Comparison of ENCODE assay signal across 8 mouse cellular contexts in genomic region chr19:45047417-45047934, GRCm38 (mm10). TPM values are rescaled to one million over a fixed set of nuclear protein-coding genes. Genes with fewer than 3 reads are reported as not detected.
DNase-seq lines count a peak whose midpoint lies in the region; ATAC-seq and TF ChIP-seq lines count a peak whose summit lies in the region.

Gene Sfxn3 (plus strand): TSS chr19:45047503.

- peak within 1 kb of the TSS; percentile 78 for H3K4me2 ChIP-seq in intestine, postnatal 0 days (replicated peaks; ENCODE audit: low read depth)

- peak within 1 kb of the TSS; percentile 62 for H3K4me3 ChIP-seq in embryonic facial prominence, embryonic 10.5 days
- peak within 1 kb of the TSS; percentile 37 for H3K4me3 ChIP-seq in intestine, postnatal 0 days (ENCODE audit: low read depth, low read length)
- peak within 1 kb of the TSS; percentile 66 for H3K4me3 ChIP-seq in midbrain, embryonic 10.5 days

- no peaks in the 10 kb centered on the region for H3K9me3 ChIP-seq in embryonic facial prominence, embryonic 10.5 days
- no peaks in the 10 kb centered on the region for H3K9me3 ChIP-seq in intestine, postnatal 0 days (ENCODE audit: control insufficient read depth)
- H3K9me3 ChIP-seq in midbrain, embryonic 10.5 days (replicated peaks): no peaks in the 10 kb centered on the region

- peaks cover 71% of the 10 kb centered on the region for H3K27me3 ChIP-seq in embryonic facial prominence, embryonic 10.5 days (replicated peaks; ENCODE audit: low read depth, poor library complexity, severe bottlenecking)
- H3K27me3 ChIP-seq in intestine, postnatal 0 days (replicated peaks; ENCODE audit: control insufficient read depth, insufficient read depth, low read length): peaks cover 5% of the 10 kb centered on the region
- peaks cover 67% of the 10 kb centered on the region for H3K27me3 ChIP-seq in midbrain, embryonic 10.5 days (ENCODE audit: low read depth, poor library complexity, severe bottlenecking)

- under 1% methylated on average over 26 of the region's 26 CpGs for WGBS in embryonic facial prominence, embryonic 10.5 days
- 0% methylated on average over 26 of the region's 26 CpGs for WGBS in intestine, postnatal 0 days
- WGBS in midbrain, embryonic 10.5 days: under 1% methylated on average over 26 of the region's 26 CpGs

- H3K4me1 ChIP-seq in embryonic facial prominence, embryonic 10.5 days: peaks cover 37% of the 10 kb centered on the region
- 0 out of 2 replicates have a peak, but pooled peaks cover 3% of the 10 kb centered on the region for H3K4me1 ChIP-seq in intestine, postnatal 0 days (replicated peaks; ENCODE audit: control insufficient read depth, insufficient read depth, low read length)
- peaks cover 36% of the 10 kb centered on the region for H3K4me1 ChIP-seq in midbrain, embryonic 10.5 days

- intact Hi-C loops in left cerebral cortex, postnatal 36 days (cut with DNase I): no loop called here

- peak within 1 kb of the TSS; percentile 81 for H3K27ac ChIP-seq in embryonic facial prominence, embryonic 10.5 days (replicated peaks)
- peak within 1 kb of the TSS; percentile 88 for H3K27ac ChIP-seq in intestine, postnatal 0 days (ENCODE audit: low read depth, low read length)
- peak within 1 kb of the TSS; percentile 84 for H3K27ac ChIP-seq in midbrain, embryonic 10.5 days (replicated peaks)

- peak; percentile 88 for TF ChIP-seq CTCF in intestine, postnatal 0 days (IDR thresholded peaks at IDR 0.05; ENCODE audit: low read depth)

- peak; percentile 96 for DNase-seq in adrenal gland, postnatal 10 days
- peak; percentile 82 for DNase-seq in embryonic facial prominence, embryonic 10.5 days (ENCODE audit: low spot score)
- no peak for DNase-seq in gonadal fat pad, adult 2 months (ENCODE audit: low read depth)
- DNase-seq in left cerebral cortex, postnatal 36 days (ENCODE audit: low spot score in 2 of 2): peak; percentile 93
- peak; percentile 80 for DNase-seq in midbrain, embryonic 10.5 days (ENCODE audit: low spot score)
- DNase-seq in right cerebral cortex, postnatal 36 days (ENCODE audit: low spot score in 2 of 2): peak; percentile 90 to 91
- DNase-seq in urinary bladder, postnatal 4 days (ENCODE audit: low spot score in 2 of 2): peak; percentile 95 to 98

- peaks cover 8% of the 10 kb centered on the region; the same call in 1 of the 2 replicates for H3K36me3 ChIP-seq in embryonic facial prominence, embryonic 10.5 days (replicated peaks)
- peaks cover 8% of the 10 kb centered on the region; the same call in 1 of the 2 replicates for H3K36me3 ChIP-seq in intestine, postnatal 0 days (ENCODE audit: control insufficient read depth, insufficient read depth)
- H3K36me3 ChIP-seq in midbrain, embryonic 10.5 days: peaks cover 3% of the 10 kb centered on the region; the same call in 1 of the 2 replicates

- ATAC-seq in intestine, postnatal 0 days: peak; percentile 81

- peak within 1 kb of the TSS; percentile 51; the same call in 1 of the 2 replicates for H3K9ac ChIP-seq in intestine, postnatal 0 days (ENCODE audit: low read depth, low read length)

RNA-seq across cellular contexts. Expression of gene Sfxn3, which starts in this region (rescaled TPM):
- 10 to 100 TPM; 39.3 to 51.5 TPM for total RNA-seq in adrenal gland, postnatal 10 days (2021)
- 7.7 and 9.8 TPM in 2 replicates for polyA plus RNA-seq in embryonic facial prominence, embryonic 10.5 days (2016; fragmentation: Nextera tagmentation; extraction: Ambion mirVana)
- polyA plus RNA-seq in gonadal fat pad, adult 2 months (2012; rRNA removed): 58.5 and 68.1 TPM in 2 replicates
- polyA plus RNA-seq in intestine, postnatal 0 days (2015; fragmentation: Nextera tagmentation; extraction: Ambion mirVana): 15.1 and 17.5 TPM in 2 replicates
- total RNA-seq in left cerebral cortex, postnatal 36 days (2021): 100 to 1,000 TPM; 118 to 119 TPM
- 8.3 and 15.3 TPM in 2 replicates for polyA plus RNA-seq in midbrain, embryonic 10.5 days (2016; fragmentation: Nextera tagmentation; extraction: Ambion mirVana)
